Mouse (Mus musculus) ES-E14 (cell line): ENCODE measurements around the gene 9130019O22Rik. TPM values are rescaled to one million over a fixed set of nuclear protein-coding genes. Genes with fewer than 3 reads are reported as not detected.

Experiments used
- DNase-seq: peaks from one replicate; pipeline ENCODE4 v3.0.0-alpha.2; 2013; ENCODE audit warnings: low read depth, low spot score
- H3K27ac ChIP-seq: 2 replicates; pipeline ENCODE4 v1.5.1; 2012; ENCODE audit warnings: low read depth, mild to moderate bottlenecking, low read length, moderate library complexity, mixed read lengths; ENCODE audit not compliant: poor library complexity, insufficient read depth, severe bottlenecking
- H3K36me3 ChIP-seq: 2 replicates; pipeline ENCODE4 v1.6.1; 2012; ENCODE audit warnings: mild to moderate bottlenecking, low read length, moderate library complexity, mixed read lengths; ENCODE audit not compliant: control insufficient read depth, poor library complexity, insufficient read depth, severe bottlenecking
- H3K4me1 ChIP-seq, 2 experiments: fragments of 150-350 bp in 1 of 2; sonication (generic) in 1 of 2; 2 replicates each; pipeline ENCODE4 v1.6.1; 2012; ENCODE audit warnings: low read length in 2 of 2, mild to moderate bottlenecking in 1 of 2, mixed read lengths in 1 of 2; ENCODE audit not compliant: control insufficient read depth in 2 of 2, insufficient read depth in 2 of 2, poor library complexity in 1 of 2
- H3K4me3 ChIP-seq, 2 experiments: fragments of 150-350 bp in 1 of 2; sonication (generic) in 1 of 2; 2 replicates each; pipeline ENCODE4 v1.5.1; 2012; ENCODE audit warnings: low read length in 2 of 2, low read depth in 1 of 2, mild to moderate bottlenecking in 1 of 2, mixed read lengths in 1 of 2; ENCODE audit not compliant: insufficient read depth in 1 of 2, poor library complexity in 1 of 2, severe bottlenecking in 1 of 2
- H3K9ac ChIP-seq: 2 replicates; pipeline ENCODE4 v1.6.1; 2012; ENCODE audit warnings: low read depth, mild to moderate bottlenecking, low read length, mixed read lengths; ENCODE audit not compliant: poor library complexity, insufficient read depth, severe bottlenecking
- H3K9me3 ChIP-seq: fragments of 150-350 bp; sonication (generic); 2 replicates; pipeline ENCODE4 v1.6.1; 2012; ENCODE audit warnings: low read depth, mild to moderate bottlenecking, low read length; ENCODE audit not compliant: control insufficient read depth, insufficient read depth
- CHD2 ChIP-seq: IDR thresholded peaks from 2 replicates; pipeline ENCODE4 v1.6.1; 2014; ENCODE audit warnings: mild to moderate bottlenecking, low read depth, low read length, inconsistent platforms
- HCFC1 ChIP-seq: IDR thresholded peaks from 2 replicates; pipeline ENCODE4 v1.6.1; 2012; ENCODE audit warnings: low read length, inconsistent platforms, borderline replicate concordance; ENCODE audit not compliant: insufficient read depth
- MAFK ChIP-seq: IDR thresholded peaks from 2 replicates; pipeline ENCODE4 v1.6.1; 2014; ENCODE audit warnings: mild to moderate bottlenecking, low read depth, low read length, inconsistent platforms; ENCODE audit not compliant: insufficient read depth
- ZC3H11A ChIP-seq: IDR thresholded peaks from 2 replicates; pipeline ENCODE4 v1.6.1; 2012; ENCODE audit warnings: low read depth, mild to moderate bottlenecking, inconsistent platforms, low read length, borderline replicate concordance
- ZNF384 ChIP-seq: IDR thresholded peaks from 2 replicates; pipeline ENCODE4 v1.6.1; 2012; ENCODE audit warnings: low read depth, low read length, inconsistent platforms
- in situ Hi-C, 2 experiments: fragments of 600-800 bp; cut with MboI; formaldehyde crosslinking; loops; one replicate each; pipeline ENCODE4 v1.15.1; 2025; ENCODE audit warnings: low sequenced_read_pairs in 2 of 2, inconsistent platforms in 1 of 2; ENCODE audit not compliant: unreplicated experiment in 2 of 2
- total RNA-seq: library from RNA; depleted of rRNA; stranded (reverse); fragments of 300-350 nt; gene quantifications from 2 replicates; pipeline ENCODE4 v1.2.3, GENCODE M21; 2012; rRNA removed

Gene 9130019O22Rik
- total RNA-seq, 1 experiment: 4.2 TPM

- no peak overlapping the region for H3K27ac ChIP-seq
- no peak for DNase-seq
- in situ Hi-C loops: no loop called here
- H3K9me3 ChIP-seq: no peaks in the 10 kb centered on the region
- H3K9ac ChIP-seq: no peak overlapping the region
- no peaks in the 10 kb centered on the region for H3K36me3 ChIP-seq
- H3K4me3 ChIP-seq: no peak overlapping the region
- TF ChIP-seq MAFK: no peak
- TF ChIP-seq ZNF384: no peak
- H3K4me1 ChIP-seq: peaks cover 0 to 5% of the 10 kb centered on the region in 2 experiments; a peak in 2 of 4 replicates
Measured at GRCm38 (mm10) chr7:127341356-127341755, 45.6 kb downstream of the 9130019O22Rik start.

GRCm38 (mm10) chr7:127337636-127338035 is 49.3 kb downstream of the 9130019O22Rik start:
- Histone ChIP-seq H3K36me3 (no peaks in the 10 kb centered on the region), H3K9me3 (no peaks in the 10 kb centered on the region), H3K27ac (no peak overlapping the region), H3K4me3 (no peak overlapping the region), H3K9ac (no peak overlapping the region), H3K4me1 (no peaks in the 10 kb centered on the region)
- TF ChIP-seq CHD2: no peak
- no peak for TF ChIP-seq ZC3H11A
- TF ChIP-seq ZNF384: no peak
- no peak for TF ChIP-seq MAFK
- TF ChIP-seq HCFC1: no peak
- DNase-seq: no peak
- in situ Hi-C loops: no loop called here

GRCm38 (mm10) chr7:127335604-127336003 is 51.4 kb downstream of the 9130019O22Rik start:
- Histone ChIP-seq H3K36me3 (no peaks in the 10 kb centered on the region), H3K4me1 (no peaks in the 10 kb centered on the region), H3K4me3 (no peak overlapping the region), H3K9me3 (no peaks in the 10 kb centered on the region), H3K27ac (no peak overlapping the region), H3K9ac (no peak overlapping the region)
- TF ChIP-seq ZNF384 (no peak), HCFC1 (no peak), CHD2 (no peak), MAFK (no peak), ZC3H11A (no peak)
- no peak for DNase-seq
- in situ Hi-C loops: no loop called here

- no peak overlapping the region for H3K9ac ChIP-seq
- no peaks in the 10 kb centered on the region; the same call in 1 of the 2 replicates for H3K36me3 ChIP-seq
- H3K4me3 ChIP-seq: no peak overlapping the region
- H3K9me3 ChIP-seq: no peaks in the 10 kb centered on the region
- H3K4me1 ChIP-seq: no peaks in the 10 kb centered on the region
- no peak overlapping the region for H3K27ac ChIP-seq
- TF ChIP-seq HCFC1: no peak
- TF ChIP-seq ZC3H11A: no peak
- TF ChIP-seq MAFK: no peak
- no peak for TF ChIP-seq ZNF384
- TF ChIP-seq CHD2: no peak
- no peak for DNase-seq
- in situ Hi-C loops: no loop called here
Measured at GRCm38 (mm10) chr7:127333240-127333639, 53.7 kb downstream of the 9130019O22Rik start.

Other genes starting within 250 kb of the 9130019O22Rik start
- 30.2 and 67.4 TPM in 2 replicates for gene Spn, start 249.3 kb downstream of the 9130019O22Rik start, total RNA-seq
- gene Cd2bp2, start 191.1 kb downstream of the 9130019O22Rik start, total RNA-seq: 113 and 133 TPM in 2 replicates
- gene Tbc1d10b, start 178.7 kb downstream of the 9130019O22Rik start, total RNA-seq: 63.3 and 67.0 TPM in 2 replicates
- 322 and 498 TPM in 2 replicates for gene Mylpf, start 178.3 kb downstream of the 9130019O22Rik start, total RNA-seq
- 55.2 and 64.7 TPM in 2 replicates for gene Zfp553, start 154.1 kb downstream of the 9130019O22Rik start, total RNA-seq
- 85.8 and 128 TPM in 2 replicates for gene Sept1, start 154.0 kb downstream of the 9130019O22Rik start, total RNA-seq
- gene Zfp771, start 142.9 kb downstream of the 9130019O22Rik start, total RNA-seq: 18.7 and 21.6 TPM in 2 replicates
- gene Dctpp1, start 126.5 kb downstream of the 9130019O22Rik start, total RNA-seq: 391 and 461 TPM in 2 replicates
- gene Sephs2, start 113.1 kb downstream of the 9130019O22Rik start, total RNA-seq: 104 and 113 TPM in 2 replicates
- gene Itgal, start 90.9 kb downstream of the 9130019O22Rik start, total RNA-seq: 1.8 and 2.2 TPM in 2 replicates
- 3.5 and 4.4 TPM in 2 replicates for gene Zfp768, start 41.6 kb downstream of the 9130019O22Rik start, total RNA-seq
- gene Zfp747, start 11.1 kb downstream of the 9130019O22Rik start, total RNA-seq: 8.7 and 9.0 TPM in 2 replicates
- 2.5 and 3.2 TPM in 2 replicates for gene E430018J23Rik, start 6.5 kb upstream of the 9130019O22Rik start, total RNA-seq
- gene Zfp764, start 19.7 kb upstream of the 9130019O22Rik start, total RNA-seq: 3.3 and 4.2 TPM in 2 replicates
- gene Zfp688, start 34.9 kb upstream of the 9130019O22Rik start, total RNA-seq: 12.5 and 17.3 TPM in 2 replicates
- gene Zfp689, start 62.0 kb upstream of the 9130019O22Rik start, total RNA-seq: 2.5 and 3.5 TPM in 2 replicates
- gene Prr14, start 72.4 kb upstream of the 9130019O22Rik start, total RNA-seq: 16.3 and 17.1 TPM in 2 replicates
- gene Fbrs, start 92.0 kb upstream of the 9130019O22Rik start, total RNA-seq: 11.1 and 13.4 TPM in 2 replicates
- gene Srcap, start 124.8 kb upstream of the 9130019O22Rik start, total RNA-seq: 50.7 and 52.0 TPM in 2 replicates
- gene Gm42715, start 132.4 kb upstream of the 9130019O22Rik start, total RNA-seq: 22.7 and 22.9 TPM in 2 replicates
- gene Tmem265, start 174.2 kb upstream of the 9130019O22Rik start, total RNA-seq: 5.0 TPM in 1 of 2 replicates, not detected in the other
- 32.1 and 46.1 TPM in 2 replicates for gene Phkg2, start 186.2 kb upstream of the 9130019O22Rik start, total RNA-seq
- gene Ccdc189, start 201.4 kb upstream of the 9130019O22Rik start, total RNA-seq: 3.8 and 6.0 TPM in 2 replicates
- gene Rnf40, start 201.6 kb upstream of the 9130019O22Rik start, total RNA-seq: 71.0 and 94.9 TPM in 2 replicates
- gene Zfp629, start 228.6 kb upstream of the 9130019O22Rik start, total RNA-seq: 2.1 and 2.9 TPM in 2 replicates